In the genomic region with DNA sequence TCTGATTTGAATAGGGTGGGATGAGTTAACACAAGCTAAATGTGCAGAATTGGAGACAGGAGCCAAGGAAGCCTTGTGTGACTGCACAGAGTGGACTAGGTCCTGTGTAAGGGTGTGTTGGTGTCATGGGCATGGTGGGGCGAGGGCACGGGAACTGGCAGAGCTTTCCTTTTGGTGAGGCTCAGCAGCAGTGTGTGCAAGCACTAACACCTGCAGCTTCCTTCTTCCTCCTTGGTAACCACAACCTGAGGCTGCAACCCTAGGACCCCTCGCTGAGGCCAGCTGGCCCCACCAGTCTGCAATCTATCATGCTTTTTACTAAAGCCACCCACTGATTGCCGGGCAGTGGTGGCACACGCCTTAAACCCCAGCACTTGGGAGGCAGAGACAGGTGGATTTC, we compare ENCODE assay signal across 29 mouse cellular contexts. TPM values are rescaled to one million over a fixed set of nuclear protein-coding genes. Genes with fewer than 3 reads are reported as not detected.
"Had no signal": no experiment of that assay in that cellular context is flagged by ENCODE, and none has a peak within 500 bp of the region (broad histone marks: within the 10 kb centered on the region; RNA-seq: fewer than 3 reads in every experiment).

No protein-coding gene starts in this region.

- H3K36me3 ChIP-seq: limb, embryonic 10.5 days; limb, embryonic 13.5 days; liver, embryonic 12.5 days; liver, embryonic 15.5 days; midbrain, embryonic 12.5 days; neural tube, embryonic 13.5 days had no signal

- H3K27me3 ChIP-seq: limb, embryonic 13.5 days; liver, embryonic 12.5 days; liver, embryonic 15.5 days; midbrain, embryonic 12.5 days; neural tube, embryonic 13.5 days had no signal

- H3K9ac ChIP-seq: limb, embryonic 13.5 days; liver, embryonic 12.5 days; liver, embryonic 15.5 days; midbrain, embryonic 12.5 days; neural tube, embryonic 13.5 days had no signal

- H3K4me2 ChIP-seq: limb, embryonic 13.5 days; liver, embryonic 12.5 days; liver, embryonic 15.5 days; midbrain, embryonic 12.5 days; neural tube, embryonic 13.5 days had no signal

- H3K9me3 ChIP-seq: limb, embryonic 10.5 days; limb, embryonic 13.5 days; liver, embryonic 12.5 days; liver, embryonic 15.5 days; midbrain, embryonic 12.5 days; neural tube, embryonic 13.5 days had no signal

- ATAC-seq: intestine, postnatal 0 days; liver, embryonic 12.5 days; midbrain, embryonic 16.5 days had no signal

- H3K27ac ChIP-seq: kidney, postnatal 0 days; layer of hippocampus, adult 2 months; limb, embryonic 10.5 days; limb, embryonic 13.5 days; liver, embryonic 12.5 days; liver, embryonic 15.5 days; midbrain, embryonic 12.5 days; neural tube, embryonic 13.5 days had no signal

- H3K4me1 ChIP-seq: liver, embryonic 12.5 days; liver, embryonic 15.5 days; neural tube, embryonic 13.5 days had no signal

- H3K4me3 ChIP-seq: layer of hippocampus, adult 2 months; limb, embryonic 10.5 days; limb, embryonic 13.5 days; liver, embryonic 12.5 days; liver, embryonic 15.5 days; midbrain, embryonic 12.5 days; myocyte; neural tube, embryonic 13.5 days had no signal

- DNase-seq: kidney, adult 2 months; kidney, postnatal 25 days; layer of hippocampus, adult 9-11 months; liver; lung, adult 2 months; lung, postnatal 14 days; lung, postnatal 4 days; retina, postnatal 1 day; right cerebral cortex, postnatal 25 days; spleen, adult 18-20 months had no signal

RNA-seq across cellular contexts. Expression of gene Ccdc172, which starts 28.6 kb away (rescaled TPM):
- total RNA-seq: layer of hippocampus, adult 2 months; left cerebral cortex, adult 18-20 months; left cerebral cortex, postnatal 25 days; megakaryocyte, adult 5-6 weeks; monocyte, adult 5-6 weeks had no signal
- polyA plus RNA-seq: intestine, postnatal 0 days; kidney, adult 2 months; kidney, embryonic 14.5 days; kidney, postnatal 0 days; large intestine, adult 2 months; limb, embryonic 10.5 days; limb, embryonic 13.5 days; liver, embryonic 12.5 days; liver, embryonic 15.5 days; lung, adult 2 months; lung, embryonic 16.5 days; midbrain, embryonic 12.5 days; midbrain, embryonic 16.5 days; myocyte; neural tube, embryonic 13.5 days; stomach, embryonic 16.5 days had no signal
